Mouse (Mus musculus) lung, embryonic 15.5 days (tissue): ENCODE measurements at regions not wholly inside any gene's neighbourhood (a gene's known extent, or its start where the extent isn't known, plus 50 kb on each side); places are given as distances from the start of the nearest gene placed in this dataset.

ENCODE experiments used
- ATAC-seq: fragments of 200-750 bp; cut with Nextera tagmentation; 2 replicates; pipeline ENCODE4 v1.8.0; 2017; ENCODE audit warnings: moderate number of reproducible peaks, borderline replicate concordance; ENCODE audit not compliant: low FRiP score, low TSS enrichment; ENCODE audit errors: extremely low read depth
- H3K27ac ChIP-seq: fragments of 300-500 bp; sonication (generic); 2 replicates; pipeline ENCODE4 v1.5.1; 2015; ENCODE audit warnings: moderate library complexity, mild to moderate bottlenecking, inconsistent platforms
- H3K27me3 ChIP-seq: fragments of 300-500 bp; sonication (generic); 2 replicates; pipeline ENCODE4 v1.6.1; 2015; ENCODE audit warnings: inconsistent platforms
- H3K36me3 ChIP-seq: fragments of 300-500 bp; sonication (generic); 2 replicates; pipeline ENCODE4 v1.6.1; 2015; ENCODE audit warnings: inconsistent platforms
- H3K4me1 ChIP-seq: fragments of 300-500 bp; sonication (generic); 2 replicates; pipeline ENCODE4 v1.6.1; 2015; ENCODE audit warnings: inconsistent platforms
- H3K4me2 ChIP-seq: fragments of 300-500 bp; sonication (generic); 2 replicates; pipeline ENCODE4 v1.6.1; 2015; ENCODE audit warnings: inconsistent platforms, mild to moderate bottlenecking, moderate library complexity
- H3K4me3 ChIP-seq: fragments of 300-500 bp; sonication (generic); 2 replicates; pipeline ENCODE4 v1.5.1; 2015; ENCODE audit warnings: mild to moderate bottlenecking, inconsistent platforms
- H3K9ac ChIP-seq: fragments of 300-500 bp; sonication (generic); 2 replicates; pipeline ENCODE4 v1.6.1; 2015; ENCODE audit warnings: inconsistent platforms
- H3K9me3 ChIP-seq: fragments of 300-500 bp; sonication (generic); 2 replicates; pipeline ENCODE4 v1.6.1; 2016; ENCODE audit warnings: inconsistent platforms
- WGBS: fragments of 180-500 bp; shearing (Covaris S2); methylation state at CpG from one replicate; pipeline ENCODE4 v1.1.7; 2015; 5-methylcytosine and 5-hydroxymethylcytosine counted together

DNA sequence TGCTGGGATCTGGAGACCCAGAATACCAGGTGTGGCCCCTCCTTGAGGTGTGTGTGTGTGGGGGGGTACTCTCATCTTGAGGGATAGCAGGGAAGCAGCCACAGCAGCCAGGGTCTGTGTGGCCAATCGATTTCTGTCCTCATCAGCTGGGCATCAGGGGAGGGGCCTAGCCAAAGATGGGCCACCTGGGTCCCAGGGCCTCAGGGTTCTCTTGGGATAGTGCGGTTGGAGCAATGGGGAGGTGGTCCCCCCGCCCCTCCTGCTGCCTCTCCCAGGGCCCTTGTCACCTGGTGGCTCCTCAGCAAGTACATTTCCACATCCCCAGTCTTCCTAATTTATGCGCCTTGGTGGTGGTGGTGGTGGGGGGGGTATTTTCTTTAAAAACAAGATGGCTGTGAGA is 55.4 kb downstream of the Uncx start:
- H3K4me2 ChIP-seq: peak overlapping the region; percentile 49; the same call in 1 of the 2 replicates
- no peaks in the 10 kb centered on the region for H3K36me3 ChIP-seq
- peak overlapping the region; percentile 21; the same call in 1 of the 2 replicates for H3K4me3 ChIP-seq
- H3K9me3 ChIP-seq: no peaks in the 10 kb centered on the region
- ATAC-seq: no peak
- H3K9ac ChIP-seq: no peak overlapping the region
- WGBS: 18% methylated on average over 4 of the region's 4 CpGs
- H3K4me1 ChIP-seq: 0 out of 2 replicates have a peak, but pooled peaks cover 9% of the 10 kb centered on the region
- no peak overlapping the region for H3K27ac ChIP-seq
- peaks cover 88% of the 10 kb centered on the region for H3K27me3 ChIP-seq

DNA sequence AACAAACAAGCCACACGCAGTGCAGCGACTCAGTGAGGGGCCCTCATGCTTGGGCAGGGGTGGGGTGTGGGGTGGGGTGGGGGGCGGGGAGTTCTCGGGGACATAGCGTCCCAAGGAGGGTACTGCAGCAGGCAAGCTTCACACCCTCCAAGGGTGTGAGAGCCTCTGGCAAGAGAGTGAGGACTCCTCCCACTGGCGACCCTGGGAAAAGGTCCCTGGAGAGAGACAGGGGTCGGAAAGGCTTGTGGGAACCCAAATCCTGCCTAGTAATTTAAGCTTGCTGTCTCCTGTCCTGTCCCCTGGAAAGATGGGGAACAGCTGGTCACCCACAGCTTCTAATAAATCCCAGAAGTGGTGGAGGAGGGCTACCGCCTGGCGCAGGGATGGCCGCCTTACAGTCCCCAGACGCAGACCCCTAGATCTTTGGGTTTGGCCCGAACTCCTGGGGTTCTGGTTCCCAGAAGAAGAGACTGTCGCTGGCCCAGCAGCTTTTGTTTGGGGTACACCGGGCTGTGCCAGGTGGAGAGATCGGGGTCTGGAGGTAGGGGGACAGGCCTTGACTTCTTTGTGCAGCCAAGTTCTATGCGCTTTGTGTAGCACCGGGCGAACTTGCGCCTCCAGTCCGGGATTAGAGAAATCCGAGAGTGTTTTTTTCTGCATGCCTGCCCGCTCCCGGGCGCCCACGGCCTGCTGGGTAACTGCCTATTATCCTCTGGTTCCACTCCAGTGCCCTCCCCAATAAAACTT is 56.1 kb downstream of the Uncx start:
- H3K27ac ChIP-seq: no peak overlapping the region
- peak; percentile 80; the same call in 1 of the 2 replicates for ATAC-seq
- 1% methylated on average over 25 of the region's 25 CpGs for WGBS

DNA sequence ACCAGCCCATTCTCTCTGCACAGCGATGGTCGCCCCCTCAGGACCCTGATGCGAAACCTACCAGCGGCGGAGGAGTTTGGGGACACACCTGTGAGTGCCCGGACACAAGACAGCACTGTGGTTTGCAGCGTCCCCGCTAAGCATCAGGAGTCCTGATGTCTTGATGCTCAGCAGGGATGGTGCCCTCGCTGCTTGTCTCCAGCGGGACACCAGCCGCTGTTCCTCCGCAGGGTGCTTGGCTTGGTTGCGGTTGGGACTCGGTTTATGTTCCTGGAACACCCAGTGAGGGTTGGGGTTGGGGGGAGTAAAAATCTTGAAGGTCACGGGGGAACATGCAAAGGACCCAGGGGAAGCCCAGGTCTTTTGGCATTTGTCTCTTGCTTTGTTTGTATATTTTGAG is 56.9 kb downstream of the Uncx start:
- no peak overlapping the region for H3K4me3 ChIP-seq
- WGBS: 4% methylated on average over 15 of the region's 15 CpGs
- peaks cover 85% of the 10 kb centered on the region for H3K27me3 ChIP-seq
- H3K27ac ChIP-seq: no peak overlapping the region
- no peak overlapping the region for H3K9ac ChIP-seq
- H3K4me1 ChIP-seq: 0 out of 2 replicates have a peak, but pooled peaks cover 9% of the 10 kb centered on the region
- no peak for ATAC-seq
- no peak overlapping the region for H3K4me2 ChIP-seq
- H3K36me3 ChIP-seq: no peaks in the 10 kb centered on the region
- H3K9me3 ChIP-seq: no peaks in the 10 kb centered on the region

More for the DNA sequence above, 56.1 kb downstream of the Uncx start:
- Histone ChIP-seq H3K9me3 (no peaks in the 10 kb centered on the region), H3K4me1 (0 out of 2 replicates have a peak, but pooled peaks cover 9% of the 10 kb centered on the region), H3K4me3 (peak overlapping the region; percentile 21), H3K9ac (no peak overlapping the region; the same call in 1 of the 2 replicates), H3K36me3 (no peaks in the 10 kb centered on the region), H3K27me3 (peaks cover 88% of the 10 kb centered on the region), H3K4me2 (peak overlapping the region; percentile 49)

GRCm38 (mm10) chr5:139602860-139603259 is 59.6 kb downstream of the Uncx start:
- no peak overlapping the region for H3K9ac ChIP-seq
- no peak overlapping the region for H3K4me2 ChIP-seq
- no peak overlapping the region for H3K4me3 ChIP-seq
- peaks cover 69% of the 10 kb centered on the region for H3K27me3 ChIP-seq
- H3K9me3 ChIP-seq: no peaks in the 10 kb centered on the region
- no peaks in the 10 kb centered on the region for H3K36me3 ChIP-seq
- 0 out of 2 replicates have a peak, but pooled peaks cover 9% of the 10 kb centered on the region for H3K4me1 ChIP-seq
- no peak overlapping the region for H3K27ac ChIP-seq
- WGBS: 51% methylated on average over 4 of the region's 4 CpGs
- ATAC-seq: no peak

GRCm38 (mm10) chr5:139603535-139603934 is 60.2 kb downstream of the Uncx start:
- 15% methylated on average over 4 of the region's 4 CpGs for WGBS
- H3K4me2 ChIP-seq: no peak overlapping the region
- no peak overlapping the region for H3K27ac ChIP-seq

DNA sequence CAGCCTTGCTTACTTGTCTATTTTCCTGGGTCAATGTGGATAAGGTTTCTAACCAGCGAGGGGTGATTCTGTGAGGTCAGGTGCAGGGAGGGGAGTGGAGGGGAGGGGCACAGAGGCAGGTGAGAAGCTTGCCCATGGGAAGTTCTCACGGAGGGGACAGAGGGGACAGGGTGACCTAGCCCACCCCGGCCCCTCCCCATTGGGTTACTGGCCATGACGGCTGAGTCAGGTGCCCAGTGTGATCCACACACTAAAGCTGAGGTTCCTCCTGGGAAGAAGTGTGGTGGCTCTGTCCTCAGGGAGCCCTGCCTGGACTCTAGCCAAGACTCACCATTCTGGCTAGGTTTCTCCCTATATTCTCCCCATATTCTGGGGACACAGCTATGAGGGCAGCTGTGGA is 61.0 kb downstream of the Uncx start:
- H3K9me3 ChIP-seq: no peaks in the 10 kb centered on the region
- ATAC-seq: no peak
- H3K9ac ChIP-seq: no peak overlapping the region
- WGBS: 40% methylated on average over 4 of the region's 4 CpGs
- H3K27ac ChIP-seq: no peak overlapping the region
- no peaks in the 10 kb centered on the region for H3K36me3 ChIP-seq
- H3K4me3 ChIP-seq: no peak overlapping the region
- H3K4me1 ChIP-seq: 0 out of 2 replicates have a peak, but pooled peaks cover 4% of the 10 kb centered on the region
- peaks cover 54% of the 10 kb centered on the region for H3K27me3 ChIP-seq
- H3K4me2 ChIP-seq: no peak overlapping the region

More at GRCm38 (mm10) chr5:139603535-139603934, 60.2 kb downstream of the Uncx start:
- no peaks in the 10 kb centered on the region for H3K36me3 ChIP-seq
- H3K4me3 ChIP-seq: no peak overlapping the region
- H3K4me1 ChIP-seq: 0 out of 2 replicates have a peak, but pooled peaks cover 9% of the 10 kb centered on the region
- ATAC-seq: no peak
- peaks cover 62% of the 10 kb centered on the region for H3K27me3 ChIP-seq
- no peak overlapping the region for H3K9ac ChIP-seq
- no peaks in the 10 kb centered on the region for H3K9me3 ChIP-seq

GRCm38 (mm10) chr5:139610610-139611520 is 67.6 kb downstream of the Uncx start:
- 79% methylated on average over 28 of the region's 28 CpGs for WGBS
- H3K4me3 ChIP-seq: no peak overlapping the region
- H3K9me3 ChIP-seq: no peaks in the 10 kb centered on the region
- H3K36me3 ChIP-seq: no peaks in the 10 kb centered on the region
- H3K9ac ChIP-seq: no peak overlapping the region
- H3K27ac ChIP-seq: no peak overlapping the region
- ATAC-seq: peak; percentile 15; the same call in 1 of the 2 replicates
- no peak overlapping the region for H3K4me2 ChIP-seq
- H3K27me3 ChIP-seq: no peaks in the 10 kb centered on the region
- no peaks in the 10 kb centered on the region for H3K4me1 ChIP-seq

GRCm38 (mm10) chr5:139612224-139612623 is 68.9 kb downstream of the Uncx start:
- Histone ChIP-seq H3K27ac (no peak overlapping the region), H3K4me1 (no peaks in the 10 kb centered on the region), H3K9me3 (no peaks in the 10 kb centered on the region), H3K27me3 (no peaks in the 10 kb centered on the region), H3K4me3 (no peak overlapping the region), H3K9ac (no peak overlapping the region), H3K36me3 (no peaks in the 10 kb centered on the region), H3K4me2 (no peak overlapping the region)
- 66% methylated on average over 5 of the region's 5 CpGs for WGBS
- ATAC-seq: no peak

GRCm38 (mm10) chr5:139612676-139613075 is 69.4 kb downstream of the Uncx start:
- H3K27me3 ChIP-seq: no peaks in the 10 kb centered on the region; the same call in 1 of the 2 replicates
- no peaks in the 10 kb centered on the region for H3K4me1 ChIP-seq
- H3K4me3 ChIP-seq: no peak overlapping the region
- ATAC-seq: no peak
- WGBS: 69% methylated on average over 6 of the region's 6 CpGs
- H3K9ac ChIP-seq: no peak overlapping the region
- H3K4me2 ChIP-seq: no peak overlapping the region
- no peaks in the 10 kb centered on the region for H3K36me3 ChIP-seq
- H3K9me3 ChIP-seq: no peaks in the 10 kb centered on the region
- no peak overlapping the region for H3K27ac ChIP-seq

- Histone ChIP-seq H3K4me1 (no peaks in the 10 kb centered on the region), H3K36me3 (no peaks in the 10 kb centered on the region), H3K4me3 (no peak overlapping the region), H3K4me2 (no peak overlapping the region), H3K9ac (no peak overlapping the region), H3K27me3 (peaks cover 7% of the 10 kb centered on the region), H3K9me3 (no peaks in the 10 kb centered on the region), H3K27ac (no peak overlapping the region)
- 72% methylated on average over 5 of the region's 5 CpGs for WGBS
- no peak for ATAC-seq
These were observed 70.3 kb downstream of the Uncx start for GRCm38 (mm10) chr5:139613601-139614000.

DNA sequence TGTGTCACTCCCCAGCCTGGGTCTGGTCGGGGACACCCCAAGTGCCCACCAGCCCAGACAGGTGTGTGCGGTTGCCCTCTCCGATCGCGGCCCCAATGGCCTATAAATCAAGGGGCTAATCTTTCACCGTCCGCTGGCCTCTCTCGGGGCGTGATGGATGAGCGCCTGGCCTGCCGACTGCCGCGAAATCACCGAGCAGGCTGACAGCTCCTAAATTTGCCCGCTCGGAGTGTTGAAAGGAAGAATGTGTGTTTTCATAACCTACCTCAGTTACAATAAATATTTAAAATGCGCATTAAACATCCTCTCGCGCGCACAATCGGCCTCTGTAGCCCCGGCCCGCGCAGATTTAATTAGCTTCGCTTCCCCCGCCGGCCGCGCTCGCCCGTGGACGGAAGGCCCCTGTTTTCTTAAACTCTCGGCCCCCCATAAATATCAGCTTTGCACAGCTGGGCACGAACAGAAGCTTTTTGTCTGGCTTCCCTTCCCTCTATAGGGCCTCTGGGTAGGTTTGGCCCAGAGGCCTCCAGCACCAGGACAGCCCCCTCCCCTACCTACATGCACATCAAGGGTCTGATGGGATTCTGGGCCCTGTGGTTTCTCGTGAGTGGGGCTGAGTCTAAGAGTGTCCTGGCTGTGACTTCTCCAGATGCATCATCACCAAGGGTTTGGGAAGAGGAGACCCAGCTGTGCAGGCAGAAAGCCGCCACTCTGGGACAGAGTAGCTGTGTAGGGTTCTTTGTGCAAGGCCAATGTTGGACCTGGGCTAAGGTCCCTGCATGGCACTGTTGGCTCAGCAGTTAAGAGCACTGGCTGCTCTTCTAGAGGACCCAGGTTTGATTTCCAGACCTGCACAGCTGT is 76.2 kb downstream of the Uncx start:
- Histone ChIP-seq H3K4me2 (peak overlapping the region; percentile 8; the same call in 1 of the 2 replicates), H3K9me3 (no peaks in the 10 kb centered on the region), H3K27me3 (peaks cover 27% of the 10 kb centered on the region), H3K36me3 (no peaks in the 10 kb centered on the region), H3K27ac (no peak overlapping the region), H3K4me1 (no peaks in the 10 kb centered on the region), H3K4me3 (no peak overlapping the region), H3K9ac (no peak overlapping the region)
- no peak for ATAC-seq
- WGBS: 9% methylated on average over 36 of the region's 36 CpGs
